Mouse (Mus musculus) CD4-positive, CD25-positive, alpha-beta regulatory T cell, adult 9 weeks (primary cell): ENCODE measurements around the gene Nop10. TPM values are rescaled to one million over a fixed set of nuclear protein-coding genes. Genes with fewer than 3 reads are reported as not detected.

Source experiments
- polyA plus RNA-seq: library from polyadenylated mRNA; unstranded; fragments of 100-300 nt; shearing (Covaris generic); gene quantifications from one replicate; pipeline ENCODE4 v1.2.1, GENCODE M21; 2017

Gene Nop10
- 184 TPM for polyA plus RNA-seq

GRCm38 (mm10) chr2:112261748-112262653 is at the start of gene Nop10:
Gene Nop10, plus strand, starts transcription at chr2:112261926.

DNA sequence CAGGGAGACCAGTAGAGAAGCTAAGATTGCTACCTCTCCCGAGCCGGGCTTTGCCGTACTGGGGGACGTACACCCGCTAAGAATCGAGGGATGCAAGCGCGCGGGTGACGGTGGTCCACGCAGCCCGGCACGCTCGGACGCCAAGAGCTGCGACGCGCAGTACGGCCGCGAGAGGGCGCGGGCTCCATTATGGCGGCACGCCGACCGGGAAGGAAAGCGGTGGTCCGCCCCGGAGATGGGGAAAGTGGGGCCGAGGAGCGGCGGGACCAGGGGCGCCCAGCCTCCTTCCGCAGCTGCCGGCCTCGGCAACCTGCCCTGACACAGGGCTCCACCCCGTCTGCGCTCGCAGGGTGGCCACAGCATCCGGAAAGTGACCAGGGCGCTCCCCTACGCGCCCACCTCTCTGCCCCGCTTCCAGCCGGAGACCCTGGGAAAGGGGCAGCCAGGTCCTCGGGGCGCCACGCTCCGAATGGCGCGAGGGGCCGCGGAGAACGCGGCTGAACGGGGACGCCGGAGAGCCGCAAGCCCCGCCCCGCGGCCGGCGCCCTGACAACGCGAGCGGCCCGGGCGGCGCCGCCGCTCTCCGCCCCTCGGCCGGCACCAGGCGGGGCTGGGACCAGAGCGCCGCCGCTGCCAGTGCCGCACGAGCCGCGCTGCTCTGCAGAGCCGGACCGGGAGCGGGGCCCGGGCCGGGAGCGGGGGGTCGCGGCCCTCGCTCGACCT is 22.4 kb upstream of the Nop10 start, which contains the start of gene Lpcat4:
Gene Lpcat4, plus strand, starts transcription at position 257 of the 723 bp plus-strand sequence.

GRCm38 (mm10) chr2:112259241-112259962 is 2.3 kb upstream of the Nop10 start, which contains the start of gene Nutm1:
Gene Nutm1, minus strand, starts transcription at chr2:112259291.

GRCm38 (mm10) chr2:112265448-112266241 is 3.9 kb downstream of the Nop10 start, which contains the start of gene Slc12a6:
Gene Slc12a6, plus strand, starts transcription at chr2:112265825.

DNA sequence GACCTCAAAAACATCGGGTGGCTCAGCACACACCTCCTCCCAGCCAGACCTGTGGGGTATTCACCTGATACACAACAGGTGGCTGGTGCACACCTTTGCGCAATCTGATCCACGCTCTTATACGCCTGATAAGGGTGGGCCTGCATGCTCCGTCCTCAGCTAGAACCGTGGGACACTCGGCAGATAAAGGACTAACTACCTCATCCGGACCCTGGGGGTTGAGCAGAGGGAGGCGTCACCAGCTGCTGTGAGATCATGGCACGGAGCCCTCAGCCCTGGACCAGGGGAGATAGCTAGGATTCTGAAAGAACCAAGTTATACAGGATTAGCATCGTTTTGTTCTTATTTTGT is 4.5 kb downstream of the Nop10 start, which contains the start of gene Gm21985:
Gene Gm21985, plus strand, starts transcription at position 73 of the 351 bp plus-strand sequence.

Other genes starting within 250 kb of the Nop10 start
- gene Olfr1310, start 249.2 kb upstream of the Nop10 start, polyA plus RNA-seq = not detected
- gene Olfr1311, start 237.5 kb upstream of the Nop10 start, polyA plus RNA-seq = not detected
- 0.06 TPM for gene Olfr1312, start 211.7 kb upstream of the Nop10 start, polyA plus RNA-seq
- gene Olfr1313, start 184.1 kb upstream of the Nop10 start, polyA plus RNA-seq = not detected
- not detected for gene Olfr1314, start 165.1 kb upstream of the Nop10 start, polyA plus RNA-seq
- not detected for gene Olfr1315-ps1, start 146.5 kb upstream of the Nop10 start, polyA plus RNA-seq
- not detected for gene Olfr1316, start 126.9 kb upstream of the Nop10 start, polyA plus RNA-seq
- not detected for gene Olfr1317, start 121.6 kb upstream of the Nop10 start, polyA plus RNA-seq
- not detected for gene Olfr1318, start 107.7 kb upstream of the Nop10 start, polyA plus RNA-seq
- 45.2 TPM for gene Lpcat4, start 22.5 kb upstream of the Nop10 start, polyA plus RNA-seq
- not detected for gene Nutm1, start 2.6 kb upstream of the Nop10 start, polyA plus RNA-seq
- gene Slc12a6, start 3.9 kb downstream of the Nop10 start, polyA plus RNA-seq = 82.9 TPM
- not detected for gene Gm21985, start 4.4 kb downstream of the Nop10 start, polyA plus RNA-seq
- gene Emc4, start 106.1 kb downstream of the Nop10 start, polyA plus RNA-seq = 107 TPM
- 26.2 TPM for gene Katnbl1, start 117.3 kb downstream of the Nop10 start, polyA plus RNA-seq
- gene Emc7, start 193.1 kb downstream of the Nop10 start, polyA plus RNA-seq = 23.1 TPM
- not detected for gene Chrm5, start 218.8 kb downstream of the Nop10 start, polyA plus RNA-seq
- 24.3 TPM for gene Aven, start 231.0 kb downstream of the Nop10 start, polyA plus RNA-seq